Mouse (Mus musculus): ENCODE measurements around the gene Rnf145.

The Rnf145 gene

GRCm38 (mm10) chr11:44518281-44519095 is at the start of gene Rnf145:
Gene Rnf145, plus strand, starts transcription at chr11:44518964.
- in situ Hi-C loops (cut with MboI, MseI), result loop anchor here (5.0 kb wide), 1 partner anchor 41 kb away; no protein-coding TSS in a partner anchor

- in situ Hi-C loops (cut with MboI, MseI), result no loop called here
These were observed 48.9 kb upstream of the Rnf145 start for GRCm38 (mm10) chr11:44469646-44470431.

DNA sequence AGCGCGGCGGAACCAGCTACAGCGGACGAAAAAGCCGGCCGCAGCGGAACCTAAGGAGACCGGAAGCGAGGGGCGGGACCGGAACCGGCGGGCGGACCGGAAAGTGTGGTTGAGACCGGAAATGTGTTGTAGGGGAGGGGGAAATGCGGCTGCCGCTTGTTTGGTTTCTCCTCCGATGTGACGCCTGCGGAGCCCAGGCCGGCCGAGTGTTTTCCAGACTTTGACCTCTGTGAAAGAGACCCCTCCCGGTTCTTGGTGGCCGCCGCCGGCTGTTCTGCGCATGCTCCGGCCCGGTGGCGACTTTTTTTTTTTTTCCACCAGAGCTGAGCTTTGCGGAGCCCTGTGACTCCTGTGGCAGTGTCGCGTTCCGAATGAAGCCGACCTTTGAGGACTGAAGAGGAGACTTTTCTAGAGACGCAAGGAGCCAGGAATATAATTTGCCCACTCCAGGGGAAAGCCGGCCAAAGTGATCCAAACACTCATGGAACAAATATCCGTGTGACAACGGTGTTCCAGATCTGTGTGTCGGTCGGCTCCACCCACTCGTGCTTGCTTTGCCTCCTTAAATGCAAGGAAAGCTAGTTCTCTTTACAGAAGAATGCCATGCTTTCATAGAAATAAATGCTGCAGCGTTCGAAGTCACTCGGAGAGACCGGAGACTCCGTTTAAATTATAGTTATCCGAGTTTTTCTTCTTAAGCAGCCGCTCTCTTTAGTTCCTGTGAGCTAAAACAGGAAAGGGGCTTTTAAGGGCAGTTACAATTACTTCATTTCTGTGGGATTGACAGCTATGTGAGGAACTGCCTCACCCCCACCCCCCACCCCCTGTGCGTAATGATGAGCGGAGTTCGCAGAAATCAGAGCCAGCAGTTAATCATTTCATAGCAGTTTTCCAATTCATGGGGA is 48.1 kb upstream of the Rnf145 start, which contains the start of gene Ublcp1:
Gene Ublcp1 (minus strand): TSS at position 67 of the 905 bp plus-strand sequence.
- in situ Hi-C loops (cut with MboI, MseI), result no loop called here

DNA sequence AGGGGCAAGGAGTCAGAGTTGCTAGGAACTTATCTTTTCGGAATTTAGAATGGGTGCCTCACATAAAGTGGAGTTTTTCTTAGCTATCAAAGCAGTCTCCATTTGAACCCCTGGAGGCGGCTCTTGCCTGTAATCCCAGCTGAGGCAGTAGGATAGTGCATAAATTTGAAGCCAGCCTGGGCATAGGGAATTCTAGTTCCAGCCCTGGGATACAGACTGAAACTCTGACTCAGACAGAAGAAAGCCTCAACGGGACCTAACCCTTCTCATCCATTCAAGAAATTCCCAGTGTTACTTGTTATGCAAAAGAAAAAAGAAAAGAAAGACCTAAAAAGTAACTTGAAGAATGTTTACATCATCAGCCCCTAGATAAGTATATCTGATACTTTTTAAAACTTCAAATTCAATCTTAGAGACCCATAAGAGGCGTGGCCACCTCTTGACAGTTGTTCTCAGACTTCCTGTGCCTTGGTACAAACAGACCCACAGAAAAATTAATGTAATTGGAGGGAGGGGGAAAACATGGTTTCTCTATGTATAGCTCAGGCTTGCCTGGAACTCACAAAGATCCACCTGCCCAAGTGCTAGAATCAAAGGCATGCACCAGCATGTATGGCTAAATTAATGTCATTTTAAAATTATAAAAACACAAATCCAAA is 47.3 kb upstream of the Rnf145 start:
- in situ Hi-C loops (cut with MboI, MseI), result no loop called here

GRCm38 (mm10) chr11:44475467-44475866 is 43.3 kb upstream of the Rnf145 start:
- in situ Hi-C loops (cut with MboI, MseI), result loop anchor here (5.0 kb wide), 1 partner anchor 42 kb away; the partner anchor contains the start of gene Rnf145

- in situ Hi-C loops (cut with MboI, MseI), result loop anchor here (5.0 kb wide), 1 partner anchor 41 kb away; the partner anchor contains the start of gene Rnf145
These were observed 42.3 kb upstream of the Rnf145 start for GRCm38 (mm10) chr11:44476445-44476844.

- in situ Hi-C loops (cut with MboI, MseI), result loop anchor here (5.0 kb wide), 1 partner anchor 39 kb away; the partner anchor contains the start of gene Rnf145
These were observed 40.4 kb upstream of the Rnf145 start for GRCm38 (mm10) chr11:44478382-44478781.

- in situ Hi-C loops (cut with MboI, MseI), result no loop called here
These were observed 38.5 kb upstream of the Rnf145 start for GRCm38 (mm10) chr11:44480246-44480645.

DNA sequence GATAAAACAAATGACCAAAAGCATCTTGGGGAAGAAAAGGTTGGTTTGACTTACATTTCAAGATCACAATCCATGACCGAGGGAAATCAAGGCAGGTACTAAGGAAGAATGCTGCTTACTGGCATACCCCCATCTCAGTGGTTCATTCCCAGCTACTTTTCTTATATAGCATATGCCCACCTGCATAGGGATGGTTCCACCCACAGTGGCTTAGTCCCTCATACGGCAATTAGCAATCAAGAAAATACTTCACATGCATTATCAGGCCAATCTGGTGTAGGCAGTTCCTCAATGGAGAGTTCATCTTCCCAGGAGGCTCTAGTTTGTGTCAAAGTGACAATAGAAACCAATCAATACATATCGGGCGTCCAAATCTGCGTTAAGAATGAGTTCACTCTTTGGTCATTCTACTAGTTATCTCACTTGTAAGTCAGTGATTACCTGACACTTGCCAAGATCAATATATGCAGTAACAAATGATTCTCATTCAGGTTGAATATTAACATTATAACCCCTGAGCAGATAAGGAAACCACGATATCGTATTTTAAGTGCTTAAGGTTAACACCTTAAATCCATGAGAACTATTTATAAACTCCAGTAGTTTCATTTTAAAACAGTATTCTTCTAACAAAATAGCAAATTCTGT is 33.6 kb upstream of the Rnf145 start:
- in situ Hi-C loops (cut with MboI, MseI), result no loop called here

DNA sequence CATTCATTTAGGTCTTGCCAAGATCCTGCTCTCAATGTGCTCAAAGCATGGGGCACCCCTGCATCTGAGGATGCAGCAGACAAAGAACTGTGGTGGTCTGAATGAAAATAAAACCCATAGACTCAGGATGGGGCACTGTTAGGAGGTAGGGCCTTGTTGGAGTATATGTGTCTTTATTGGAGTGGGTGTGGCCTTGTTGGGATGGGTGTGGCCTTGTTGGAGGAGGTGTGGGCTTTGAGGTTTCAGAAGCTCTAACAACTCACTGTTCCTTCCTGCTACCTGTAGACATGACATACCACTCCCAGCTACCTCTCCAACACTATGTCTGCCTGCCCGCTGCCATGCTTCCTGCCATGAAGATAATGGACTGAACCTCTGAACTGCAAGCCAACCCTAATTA is 29.6 kb upstream of the Rnf145 start:
- in situ Hi-C loops (cut with MboI, MseI), result no loop called here

DNA sequence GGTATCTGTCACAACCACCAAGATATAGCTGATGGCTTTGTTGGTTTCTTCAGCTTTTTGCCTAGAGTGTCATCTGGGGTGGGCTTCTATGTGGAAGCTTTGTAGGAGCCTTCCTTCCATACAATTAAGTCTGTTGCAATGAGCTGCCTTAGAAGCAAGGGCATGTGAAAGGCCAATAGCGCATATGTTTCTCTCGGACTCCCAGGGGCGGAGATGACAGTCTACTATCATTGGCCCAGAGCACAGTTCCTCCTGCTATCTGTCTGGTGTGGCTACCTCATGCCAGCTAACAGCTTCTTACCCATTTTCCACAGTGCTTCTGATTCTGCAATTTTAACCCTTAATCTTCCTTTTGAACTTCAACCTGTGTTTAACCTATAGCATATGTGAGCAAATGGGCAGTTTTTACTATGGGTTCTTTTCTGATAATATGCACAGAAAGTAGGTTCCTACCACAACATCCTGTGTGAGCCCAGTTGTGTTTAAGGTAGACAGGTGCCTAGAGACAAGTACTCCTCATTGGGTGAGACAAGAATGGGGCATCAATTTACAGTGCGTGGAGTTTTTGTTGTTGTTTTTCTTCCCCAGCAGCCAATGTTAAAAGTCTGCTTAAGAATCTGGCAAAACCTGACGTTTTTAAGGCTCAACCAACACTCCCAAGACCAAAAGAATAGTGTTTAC is 24.0 kb upstream of the Rnf145 start:
- in situ Hi-C loops (cut with MboI, MseI), result no loop called here

- in situ Hi-C loops (cut with MboI, MseI), result no loop called here
These were observed 22.5 kb upstream of the Rnf145 start for GRCm38 (mm10) chr11:44496217-44496616.

- in situ Hi-C loops (cut with MboI, MseI), result no loop called here
These were observed 20.1 kb upstream of the Rnf145 start for GRCm38 (mm10) chr11:44498412-44499272.

DNA sequence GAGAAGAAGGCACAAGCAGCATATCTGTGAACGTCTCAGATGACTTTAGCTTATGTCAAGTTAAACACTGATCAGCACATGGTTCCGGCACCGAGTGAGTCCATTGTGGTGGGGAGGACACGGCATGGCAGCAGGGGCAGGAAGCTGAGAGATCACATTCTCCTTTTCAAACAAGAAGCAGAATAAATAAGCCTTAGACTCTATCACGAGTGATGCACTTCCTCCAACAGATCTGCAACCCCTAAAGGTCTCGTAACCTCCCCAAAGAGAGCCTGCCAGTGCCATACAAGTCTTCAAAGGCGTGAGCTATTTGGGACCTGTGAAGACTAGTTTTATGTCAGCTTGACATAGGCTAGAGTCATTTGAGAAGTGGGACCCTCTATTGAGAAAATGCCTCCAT is 17.8 kb upstream of the Rnf145 start:
- in situ Hi-C loops (cut with MboI, MseI), result no loop called here

GRCm38 (mm10) chr11:44501477-44501876 is 17.3 kb upstream of the Rnf145 start:
- in situ Hi-C loops (cut with MboI, MseI), result no loop called here

- in situ Hi-C loops (cut with MboI, MseI), result no loop called here
These were observed 15.8 kb upstream of the Rnf145 start for GRCm38 (mm10) chr11:44502931-44503330.

- in situ Hi-C loops (cut with MboI, MseI), result no loop called here
These were observed 14.6 kb upstream of the Rnf145 start for GRCm38 (mm10) chr11:44504146-44504545.

GRCm38 (mm10) chr11:44504761-44505160 is 14.0 kb upstream of the Rnf145 start:
- in situ Hi-C loops (cut with MboI, MseI), result no loop called here

DNA sequence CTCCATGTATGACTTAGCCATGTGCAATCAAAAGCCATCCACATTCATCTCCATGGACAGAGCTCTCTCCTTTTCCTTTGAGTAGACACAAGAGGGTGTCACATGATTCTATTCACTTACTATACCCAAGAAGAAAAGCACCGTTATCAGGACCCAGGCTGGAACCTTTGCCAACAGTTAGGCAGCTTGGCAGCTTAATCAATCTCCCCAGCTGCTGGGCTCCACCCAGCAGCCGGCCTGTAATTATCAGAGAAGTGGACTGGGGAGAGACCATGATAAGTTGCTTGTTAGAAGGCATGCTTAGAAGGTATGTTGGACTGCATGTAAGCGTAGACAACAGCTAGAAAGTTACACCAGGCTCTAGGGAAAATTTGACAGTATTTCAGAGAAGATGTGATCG is 9.9 kb upstream of the Rnf145 start:
- in situ Hi-C loops (cut with MboI, MseI), result no loop called here

Measured in regulatory T cell (primary cell).